Mouse (Mus musculus) layer of hippocampus, adult 2 months (tissue): ENCODE data around the gene Prss48. TPM values are rescaled to one million over a fixed set of nuclear protein-coding genes. Genes with fewer than 3 reads are reported as not detected.

ENCODE experiments used
- DNase-seq, 2 experiments: peaks; one replicate each; pipeline ENCODE4 v3.0.0; 2022; ENCODE audit warnings: low spot score in 2 of 2
- H3K27ac ChIP-seq: fragments of 200-600 bp; 2 replicates; pipeline ENCODE4 v1.8.1; 2022
- H3K4me3 ChIP-seq: fragments of 200-600 bp; 2 replicates; pipeline ENCODE4 v1.8.1; 2022; ENCODE audit warnings: mild to moderate bottlenecking
- CTCF ChIP-seq: fragments of 200-600 bp; conservative IDR thresholded peaks from 2 replicates; pipeline ENCODE4 v1.8.1; 2022; ENCODE audit warnings: antibody characterized with exemption, mild to moderate bottlenecking, moderate library complexity
- long read RNA-seq, 2 experiments: library from polyadenylated mRNA; stranded (forward); transcript quantifications; one replicate each; pipeline ENCODE4 v2.0.0; 2021; ENCODE audit warnings: borderline mapping rate in 2 of 2
- total RNA-seq, 2 experiments: library from RNA; stranded (reverse); gene quantifications; 2 replicates each; pipeline ENCODE4 v1.2.3; 2021

Prss48 gene
- not detected for total RNA-seq
- long read RNA-seq, experiment 1 = 0 reads
- long read RNA-seq, experiment 2 = 0 reads

DNA sequence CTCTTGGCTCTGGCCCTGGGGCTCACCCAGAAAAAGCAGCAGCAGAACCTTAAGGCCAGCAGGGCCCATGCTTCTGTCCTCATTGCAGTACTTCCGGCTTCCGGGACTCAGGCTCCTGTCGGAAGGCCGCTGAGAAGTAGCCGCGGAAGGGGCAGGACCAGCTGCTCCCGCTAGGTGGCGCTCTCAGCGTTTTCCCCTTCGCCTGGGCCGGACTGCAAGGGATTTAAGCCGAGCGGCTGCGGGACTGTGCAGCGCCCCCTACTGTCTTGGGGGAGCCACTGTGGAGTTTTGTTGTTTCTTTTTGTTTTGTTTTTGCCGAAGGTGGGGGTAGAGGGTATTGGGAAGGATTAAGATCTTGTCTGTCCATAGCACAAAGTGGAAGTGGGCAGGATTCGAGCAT lies at the start of gene Prss48:
Gene Prss48, minus strand, starts transcription at position 69 of the 400 bp plus-strand sequence.
- peak; percentile 62 for TF ChIP-seq CTCF
- DNase-seq = no peak
- Histone ChIP-seq H3K27ac (no peak within 1 kb of the TSS), H3K4me3 (no peak within 1 kb of the TSS)

DNA sequence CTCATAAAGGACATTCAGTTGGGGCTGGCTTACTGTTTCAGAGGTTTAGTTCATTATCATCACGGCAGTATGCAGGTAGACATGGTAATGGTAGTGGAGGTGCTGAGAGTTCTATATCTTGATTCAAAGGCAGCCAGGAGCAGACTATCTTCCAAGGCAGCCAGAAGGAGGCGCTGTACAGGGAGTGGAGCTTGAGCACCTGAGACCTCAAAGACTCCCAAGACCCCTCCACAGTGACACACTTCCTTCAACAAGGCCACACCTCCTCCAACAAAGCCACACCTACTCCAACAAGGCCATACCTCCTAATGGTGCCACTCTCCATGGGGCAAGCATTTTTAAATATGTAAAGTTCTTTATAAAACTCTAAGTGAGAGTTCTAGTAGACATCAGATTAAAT lies 46.8 kb upstream of the Prss48 start:
- DNase-seq = no peak
- TF ChIP-seq CTCF = no peak
- Histone ChIP-seq H3K27ac (no peak overlapping the region), H3K4me3 (no peak overlapping the region)

DNA sequence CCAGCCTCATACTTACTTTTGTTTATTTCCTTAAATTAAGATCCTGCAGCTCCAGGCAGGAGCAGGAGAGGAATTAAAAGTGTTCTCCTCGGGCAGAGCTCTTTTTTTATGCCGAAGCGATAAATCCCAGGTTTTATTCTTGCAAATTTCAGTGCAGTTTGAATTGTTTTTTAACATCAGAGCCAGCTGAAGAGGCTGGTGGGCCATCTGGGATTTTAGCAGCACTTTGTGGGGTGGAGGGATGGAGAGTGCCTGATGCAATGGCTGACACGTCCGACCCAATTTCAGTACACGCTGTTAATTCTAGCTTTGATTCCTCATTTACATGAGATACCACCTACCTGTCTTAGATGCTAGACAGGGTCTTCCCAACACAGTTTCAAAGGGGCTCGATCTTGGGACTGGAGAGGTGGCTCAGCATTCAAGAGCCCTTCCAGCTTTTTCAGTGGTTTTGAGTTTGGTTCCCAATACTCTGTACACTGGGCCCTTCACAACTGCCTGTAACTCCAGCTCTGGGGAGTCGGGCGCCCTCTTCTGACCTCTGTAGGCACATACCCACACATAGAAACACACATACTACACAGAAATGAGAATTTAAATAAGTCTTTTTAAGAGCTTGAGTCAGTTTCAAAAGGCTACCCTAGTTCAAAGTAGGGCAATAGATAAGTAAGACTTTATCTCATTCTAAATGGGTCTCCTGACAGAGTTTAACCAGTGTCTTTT lies 45.6 kb upstream of the Prss48 start:
- Histone ChIP-seq H3K4me3 (no peak overlapping the region), H3K27ac (peak overlapping the region; percentile 86)
- DNase-seq = peak; percentile 50 to 58
- TF ChIP-seq CTCF = 0 out of 2 replicates have a peak, but pooled peaks have one; percentile 12

DNA sequence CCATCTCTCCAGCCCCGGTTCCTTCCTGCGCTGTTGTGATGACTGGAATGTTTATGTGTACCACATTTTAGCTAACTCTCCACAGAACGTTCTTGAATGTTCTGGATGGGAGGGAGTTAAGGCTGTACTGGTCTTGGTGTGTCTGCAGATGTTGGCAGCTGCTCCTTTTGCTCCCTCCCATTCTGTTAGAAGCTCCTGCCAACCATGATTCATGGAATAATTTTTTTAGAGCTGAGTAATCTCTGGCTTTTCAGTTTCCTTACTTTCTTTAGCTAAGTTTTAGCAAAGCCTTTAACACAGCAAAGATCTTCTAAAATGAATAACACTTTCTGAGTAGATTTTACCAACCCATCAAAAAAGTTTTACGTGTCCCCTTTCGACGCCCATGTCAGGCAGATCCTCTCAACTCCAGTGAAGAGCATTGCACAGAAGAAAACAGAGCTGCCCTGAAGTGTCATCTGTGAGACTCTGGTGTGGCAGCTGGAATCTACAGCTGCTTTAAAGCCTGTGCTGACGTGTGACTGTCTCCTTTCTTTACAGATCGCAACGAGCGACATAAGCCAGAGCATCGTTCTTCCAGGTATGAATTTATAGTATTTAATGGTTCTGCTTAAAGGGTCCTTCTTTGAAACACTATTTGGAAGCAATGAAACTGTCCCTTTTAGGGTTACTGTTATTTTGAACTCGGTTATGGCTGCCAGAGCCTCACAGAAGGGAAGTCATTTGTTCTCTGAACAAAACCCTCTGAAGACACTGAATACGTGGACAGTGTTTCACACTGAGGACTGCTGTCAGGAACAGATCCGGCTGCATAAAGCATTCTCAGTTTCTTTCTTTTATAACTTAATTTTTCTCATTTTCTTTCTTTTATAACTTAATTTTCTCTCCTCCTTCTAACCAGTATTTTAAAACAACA lies 38.3 kb upstream of the Prss48 start:
- no peak for TF ChIP-seq CTCF
- Histone ChIP-seq H3K4me3 (no peak overlapping the region), H3K27ac (peak overlapping the region; percentile 71)
- no peak for DNase-seq

DNA sequence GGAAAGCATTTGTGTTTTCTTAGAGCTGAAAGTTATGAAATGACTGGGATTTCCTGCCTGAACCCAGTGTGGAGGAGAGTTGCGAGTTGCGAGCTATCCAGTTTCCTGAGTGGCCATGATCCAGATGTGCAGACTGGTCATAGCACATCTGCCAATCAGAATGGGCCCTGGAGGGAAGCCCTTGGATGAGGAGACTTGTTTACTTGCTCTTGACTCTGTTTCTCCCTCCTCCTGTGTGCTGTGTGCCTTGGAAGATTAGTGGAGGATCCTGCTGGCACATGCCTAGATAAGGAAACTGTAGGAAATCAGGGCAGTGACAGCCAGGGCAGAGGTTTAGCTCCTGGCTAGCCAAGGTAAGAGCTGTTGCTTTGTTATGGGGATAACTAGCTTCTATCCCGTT lies 36.4 kb upstream of the Prss48 start:
- Histone ChIP-seq H3K4me3 (peak overlapping the region; percentile 17; the same call in 1 of the 2 replicates), H3K27ac (peak overlapping the region; percentile 71)
- no peak for DNase-seq
- TF ChIP-seq CTCF = no peak

DNA sequence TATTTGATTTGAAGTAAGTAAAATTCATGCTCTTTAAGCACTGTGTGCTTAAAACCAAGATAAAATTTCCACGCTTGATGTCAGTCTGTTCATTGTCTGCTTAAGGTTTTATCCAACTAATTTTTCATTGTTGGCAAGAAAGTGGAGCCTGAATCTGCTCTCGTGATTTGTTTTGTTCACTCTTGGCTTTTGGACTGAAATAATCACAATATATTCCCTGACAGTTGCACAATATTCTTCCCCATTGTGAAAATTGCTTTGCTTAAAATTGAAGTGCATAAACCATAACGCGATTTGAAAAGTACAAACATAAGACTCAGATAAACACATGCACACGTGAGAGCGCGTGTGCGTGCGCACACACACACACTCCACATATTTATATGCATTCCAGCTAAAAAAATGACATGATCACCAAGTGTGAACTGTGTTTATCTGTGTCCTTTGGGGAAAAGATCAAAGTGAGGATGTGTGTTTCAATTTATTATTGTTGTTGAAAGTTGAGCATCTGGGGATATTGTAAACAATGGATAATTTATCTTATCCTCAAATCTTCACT lies 35.7 kb upstream of the Prss48 start:
- Histone ChIP-seq H3K4me3 (no peak overlapping the region), H3K27ac (peak overlapping the region; percentile 71)
- no peak for TF ChIP-seq CTCF
- DNase-seq = peak in 1 of 2 experiments; percentile 17

DNA sequence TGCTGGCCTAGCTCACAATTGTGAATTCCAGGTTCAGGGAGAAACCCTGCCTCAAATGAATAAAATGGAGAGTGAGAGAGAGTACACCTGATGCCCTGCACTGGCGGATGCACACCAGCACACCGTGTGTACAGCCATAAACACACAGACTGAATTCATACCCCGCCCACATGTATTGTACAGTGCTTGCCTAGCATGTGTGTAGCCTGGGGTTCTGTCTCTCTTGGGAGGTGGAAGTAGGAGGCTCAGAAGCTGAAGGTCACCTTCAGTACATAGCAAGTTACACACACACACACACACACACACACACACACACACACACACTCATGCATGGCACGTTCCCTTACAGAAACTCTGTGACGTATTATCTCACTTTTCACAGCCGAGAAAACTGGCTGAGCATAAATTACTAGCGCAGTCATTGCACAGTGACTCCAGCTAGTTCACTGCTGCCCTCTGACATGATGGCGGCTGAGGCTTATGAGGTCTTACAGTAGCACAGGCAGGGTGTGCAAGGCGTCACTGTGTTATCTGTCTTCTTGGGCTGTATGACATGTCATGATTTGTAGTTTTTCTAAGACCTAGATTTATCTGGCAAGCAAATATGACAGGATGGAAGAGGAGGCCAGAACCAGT lies 31.3 kb upstream of the Prss48 start:
- Histone ChIP-seq H3K27ac (no peak overlapping the region), H3K4me3 (no peak overlapping the region)
- no peak for DNase-seq
- no peak for TF ChIP-seq CTCF

DNA sequence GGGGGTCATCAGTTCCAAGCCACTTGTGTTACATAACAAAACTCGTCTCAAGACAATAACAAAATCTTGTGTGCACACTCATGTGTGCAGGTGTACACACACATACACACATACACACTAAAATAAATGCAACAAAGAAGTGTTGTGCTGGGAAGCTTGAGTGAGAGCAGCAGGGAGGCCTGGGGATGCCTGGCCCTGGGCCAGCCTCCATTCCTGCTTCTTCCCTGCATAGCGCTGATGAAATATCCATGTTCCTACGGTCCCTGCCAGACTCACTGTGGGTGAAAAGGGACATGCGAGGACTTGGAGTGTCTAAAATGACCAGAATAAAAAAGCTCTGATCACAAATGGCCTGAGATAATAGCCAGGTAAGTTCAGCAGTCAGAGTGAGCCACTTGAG lies 28.3 kb upstream of the Prss48 start:
- TF ChIP-seq CTCF = no peak
- no peak overlapping the region for H3K4me3 ChIP-seq
- H3K27ac ChIP-seq = peak overlapping the region; percentile 53
- no peak for DNase-seq

DNA sequence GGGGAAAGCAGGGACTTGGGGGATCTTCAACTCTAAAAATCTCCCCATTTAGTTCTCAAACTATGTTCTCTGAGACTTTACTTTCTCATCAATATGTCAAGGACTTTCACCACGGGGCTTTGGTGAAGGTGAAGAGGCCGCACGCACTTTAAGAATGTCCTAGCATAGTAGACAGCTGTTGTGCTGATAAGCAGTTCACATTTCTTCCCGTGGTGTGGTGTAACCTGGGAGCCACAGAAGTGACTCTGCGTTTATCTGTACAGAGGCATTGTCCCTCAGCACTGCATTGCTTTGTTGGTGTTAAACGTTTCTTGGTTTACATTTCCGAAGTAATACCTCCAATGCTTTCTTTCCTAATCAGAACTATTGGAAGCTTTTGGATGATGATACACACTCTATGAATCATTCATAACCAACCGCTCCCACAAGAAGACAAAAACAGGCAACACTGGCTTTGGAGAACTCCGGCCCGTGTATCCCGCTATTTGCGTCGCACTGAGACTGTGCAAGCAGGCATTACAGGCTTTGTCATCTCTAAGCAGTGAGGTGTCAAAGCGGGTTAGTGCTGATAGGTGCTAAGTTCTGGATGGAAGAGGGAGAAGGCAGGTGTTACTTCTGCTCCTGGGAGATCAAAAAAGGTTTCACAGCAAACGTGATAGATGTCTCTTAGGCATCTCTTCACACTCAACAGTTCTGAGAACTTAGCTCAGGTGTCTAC lies 26.5 kb upstream of the Prss48 start:
- no peak for TF ChIP-seq CTCF
- H3K27ac ChIP-seq = no peak overlapping the region
- no peak for DNase-seq
- no peak overlapping the region for H3K4me3 ChIP-seq

DNA sequence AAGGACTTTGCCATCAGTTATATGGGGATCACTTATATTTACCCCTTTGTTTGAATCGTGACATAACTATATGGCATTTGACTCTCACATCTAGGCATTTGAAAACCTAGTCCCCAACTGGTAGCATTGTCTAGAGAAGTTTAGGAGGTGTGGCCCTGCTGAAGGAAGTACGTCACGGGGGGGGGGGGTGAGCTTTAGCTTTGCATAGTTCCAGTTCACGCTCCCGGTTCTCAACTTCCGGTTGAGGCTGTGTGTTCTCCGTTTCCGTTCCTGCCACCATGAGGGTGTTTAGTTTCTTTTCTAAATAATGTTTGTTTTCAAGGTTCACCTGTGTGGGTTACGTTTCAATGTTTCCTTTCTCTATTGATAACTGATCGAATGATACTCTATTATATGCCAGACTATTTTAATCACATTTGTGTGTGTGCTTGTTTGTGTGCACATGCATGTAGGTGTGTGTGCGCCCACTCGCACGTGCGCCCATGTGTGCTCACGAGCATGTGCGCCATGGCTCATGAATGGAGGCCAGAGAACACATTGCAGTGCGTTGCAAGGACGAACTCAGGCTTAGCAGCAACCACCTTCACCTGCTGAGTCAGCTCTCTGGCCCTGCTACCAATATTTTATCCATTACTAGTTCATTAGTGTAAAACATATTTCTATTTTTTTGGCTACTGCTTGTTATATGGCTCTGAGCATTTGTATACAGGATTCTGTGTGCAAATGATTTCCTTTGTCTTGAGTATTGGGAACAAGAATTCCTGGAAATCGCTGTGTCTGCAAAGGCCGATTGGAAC lies 23.2 kb upstream of the Prss48 start:
- TF ChIP-seq CTCF = no peak
- no peak overlapping the region for H3K4me3 ChIP-seq
- peak overlapping the region; percentile 6; the same call in 1 of the 2 replicates for H3K27ac ChIP-seq
- no peak for DNase-seq

DNA sequence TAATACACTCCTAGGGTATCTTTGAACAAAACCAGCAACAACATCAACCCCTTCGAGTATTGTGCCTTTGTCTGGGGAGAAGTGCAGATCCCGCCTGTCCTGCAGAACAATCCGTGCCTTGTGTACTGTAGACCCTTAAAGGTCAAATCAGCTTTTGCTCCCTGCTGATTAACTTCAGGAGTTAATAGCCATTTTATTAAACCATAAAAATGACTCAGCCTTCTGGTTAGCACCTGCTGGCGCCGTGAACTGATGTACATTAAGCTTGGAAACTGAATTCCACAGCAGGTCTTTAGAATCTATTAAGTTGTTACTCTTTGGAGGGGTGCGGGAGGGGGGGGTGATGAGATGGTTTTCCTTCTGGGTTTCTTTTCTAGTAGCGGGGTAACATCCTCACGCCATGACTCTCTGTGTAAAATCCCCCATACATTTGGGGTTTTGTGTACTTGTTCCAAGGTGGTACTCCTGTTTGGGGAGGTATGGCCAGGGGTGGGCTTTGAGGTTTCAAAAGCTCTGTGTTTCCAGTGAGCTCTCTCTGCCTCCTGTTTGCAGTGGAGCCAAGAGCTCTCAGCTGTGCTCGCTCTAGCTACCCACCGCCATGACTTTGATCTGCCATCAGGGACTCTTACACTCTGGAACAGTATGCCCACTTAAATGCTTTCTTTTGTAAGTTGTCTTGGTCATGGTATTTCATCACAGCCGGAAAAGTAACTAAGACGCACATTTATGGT lies 21.9 kb upstream of the Prss48 start:
- no peak overlapping the region for H3K27ac ChIP-seq
- no peak for TF ChIP-seq CTCF
- no peak overlapping the region for H3K4me3 ChIP-seq
- DNase-seq = no peak
